Mouse (Mus musculus) stomach, postnatal 0 days (tissue): ENCODE data around the gene Olfr1176.

Experiments used
- CTCF ChIP-seq: IDR thresholded peaks from 2 replicates; pipeline ENCODE4 v1.5.1; 2016; ENCODE audit warnings: antibody characterized with exemption, low read depth, mild to moderate bottlenecking, moderate library complexity
- EP300 ChIP-seq: optimal IDR thresholded peaks from 2 replicates; pipeline ENCODE3; 2016; ENCODE audit warnings: antibody characterized with exemption

- TF ChIP-seq CTCF: no peak
- no peak for TF ChIP-seq EP300
Measured at GRCm38 (mm10) chr2:88336421-88336820, at the start of gene Olfr1176.
